ENCODE assay signal across 8 mouse cellular contexts in the genomic region with DNA sequence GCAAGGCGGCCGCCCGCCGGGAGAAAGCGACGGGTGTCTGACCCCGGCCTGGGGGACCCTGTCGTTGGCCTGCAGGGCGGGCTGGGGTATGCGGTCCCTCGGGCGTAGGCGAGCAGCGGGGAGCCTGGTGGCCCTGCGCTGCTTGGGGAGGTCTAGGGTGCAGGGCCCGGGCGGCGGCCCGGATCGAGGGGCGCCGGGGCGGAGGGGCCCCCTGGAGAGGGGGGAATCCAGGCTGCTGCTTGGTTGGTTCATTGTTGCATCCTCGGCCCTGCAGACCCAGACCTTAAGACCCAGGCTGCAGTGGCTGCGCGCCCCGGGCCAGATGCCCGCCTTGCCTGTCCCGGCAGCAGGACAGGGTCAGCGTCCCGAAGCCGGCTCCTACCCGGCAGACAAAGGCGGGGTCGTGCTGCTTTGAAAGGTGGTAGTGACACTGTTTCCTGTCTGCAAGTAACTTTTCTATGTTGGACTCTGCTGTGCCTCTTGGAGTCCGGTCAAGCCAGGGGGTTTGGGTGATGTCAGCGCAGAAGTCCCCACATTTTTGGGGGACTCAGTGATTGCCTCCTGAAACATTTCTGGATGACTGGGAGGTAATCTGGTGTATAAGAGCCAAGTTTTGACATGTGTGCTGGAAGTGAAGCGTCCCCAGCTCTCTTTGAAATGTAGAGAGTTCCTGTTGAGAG.
A peak's percentile ranks its signal among the peaks of the same experiment; 100 is the strongest.
DNase-seq lines count a peak whose midpoint lies in the region; ATAC-seq and TF ChIP-seq lines count a peak whose summit lies in the region.

No protein-coding gene starts in this region.

- H3K9me3 ChIP-seq in intestine, embryonic 16.5 days (ENCODE audit: control insufficient read depth, low read length) = no peaks in the 10 kb centered on the region
- H3K9me3 ChIP-seq in lung, embryonic 16.5 days (ENCODE audit: control insufficient read depth, low read length) = no peaks in the 10 kb centered on the region

- H3K36me3 ChIP-seq in intestine, embryonic 16.5 days (ENCODE audit: control insufficient read depth, insufficient read depth, low read length) = no peaks in the 10 kb centered on the region
- H3K36me3 ChIP-seq in lung, embryonic 16.5 days (ENCODE audit: control insufficient read depth, insufficient read depth, low read length) = no peaks in the 10 kb centered on the region

- peak; percentile 95 for DNase-seq in heart, adult 11 months
- no peak for DNase-seq in heart, adult 8-10 months (ENCODE audit: low spot score)
- peak; percentile 56 for DNase-seq in brain, embryonic 14.5 days (ENCODE audit: low read depth)
- DNase-seq in forelimb bud, embryonic 11.5 days (ENCODE audit: low read depth, low spot score) = peak; percentile 42
- peak; percentile 14 for DNase-seq in ovary, postnatal 14 days (ENCODE audit: low spot score)
- DNase-seq in c-Kit-positive CD71-positive TER-119-positive erythroid progenitor cells, embryonic 14.5 days (ENCODE audit: low spot score) = no peak

- TF ChIP-seq POLR2A in brain, embryonic 14.5 days (IDR thresholded peaks at IDR 0.05; ENCODE audit: borderline replicate concordance, extremely low read depth, insufficient read depth, insufficient read length, poor library complexity, severe bottlenecking) = no peak

- no peak for TF ChIP-seq CTCF in brain, embryonic 14.5 days (IDR thresholded peaks at IDR 0.05; ENCODE audit: borderline replicate concordance, extremely low read depth, insufficient read depth, insufficient read length)

- H3K4me2 ChIP-seq in intestine, embryonic 16.5 days (ENCODE audit: low read depth, low read length) = peak overlapping the region; percentile 90
- H3K4me2 ChIP-seq in lung, embryonic 16.5 days (ENCODE audit: low read depth, low read length) = peak overlapping the region; percentile 96

- peak overlapping the region; percentile 91 for H3K9ac ChIP-seq in intestine, embryonic 16.5 days (ENCODE audit: low read depth, low read length)
- peak overlapping the region; percentile 93 for H3K9ac ChIP-seq in lung, embryonic 16.5 days (ENCODE audit: low read length)

- H3K4me3 ChIP-seq in intestine, embryonic 16.5 days (ENCODE audit: low read length) = peak overlapping the region; percentile 66
- peak overlapping the region; percentile 95 for H3K4me3 ChIP-seq in lung, embryonic 16.5 days (ENCODE audit: low read length)

- 2% methylated on average over 38 of the region's 38 CpGs for WGBS in intestine, embryonic 16.5 days
- under 1% methylated on average over 32 of the region's 38 CpGs for WGBS in lung, embryonic 16.5 days

- H3K27me3 ChIP-seq in intestine, embryonic 16.5 days (replicated peaks; ENCODE audit: control insufficient read depth, insufficient read depth, low read length) = no peaks in the 10 kb centered on the region
- no peaks in the 10 kb centered on the region for H3K27me3 ChIP-seq in lung, embryonic 16.5 days (ENCODE audit: control insufficient read depth, insufficient read depth, low read depth, low read length)

- H3K4me1 ChIP-seq in intestine, embryonic 16.5 days (ENCODE audit: control insufficient read depth, insufficient read depth, low read length) = peaks cover 26% of the 10 kb centered on the region
- peaks cover 19% of the 10 kb centered on the region; the same call in 1 of the 2 replicates for H3K4me1 ChIP-seq in lung, embryonic 16.5 days (replicated peaks; ENCODE audit: control insufficient read depth, insufficient read depth, low read length)

- H3K27ac ChIP-seq in intestine, embryonic 16.5 days (ENCODE audit: low read length) = peak overlapping the region; percentile 49
- peak overlapping the region; percentile 73 for H3K27ac ChIP-seq in lung, embryonic 16.5 days (ENCODE audit: low read length)

- peak; percentile 65 for ATAC-seq in intestine, embryonic 16.5 days
- ATAC-seq in lung, embryonic 16.5 days (ENCODE audit: low read depth) = peak; percentile 66

Comparison
In these comparisons a context has a peak if more than half of its experiments do, and no peak if none do; other contexts are left out.
1. DNase-seq: peak in heart, adult 11 months (single experiment), brain, embryonic 14.5 days (single experiment), forelimb bud, embryonic 11.5 days (single experiment) and ovary, postnatal 14 days (single experiment); none in heart, adult 8-10 months (single experiment) and c-Kit-positive CD71-positive TER-119-positive erythroid progenitor cells, embryonic 14.5 days (single experiment).